Mouse (Mus musculus): Measurements from ENCODE around the gene Ppm1h. TPM values are rescaled to one million over a fixed set of nuclear protein-coding genes. Genes with fewer than 3 reads are reported as not detected.
A peak's percentile ranks its signal among the peaks of the same experiment; 100 is the strongest.
"Not testable (repeated sequence)": the region's sequence is repeated elsewhere in the genome, so short reads cannot be mapped to it uniquely, and the experiment has no call there.

Gene Ppm1h
- total RNA-seq, 2 experiments from 2014 or later, result 1.1 to 2.6 TPM

GRCm38 (mm10) chr10:122913393-122913792 lies 234.8 kb downstream of the Ppm1h start:
- intact Hi-C loops (cut with DNase I), result no loop called here
- DNase-seq, result no peak

DNA sequence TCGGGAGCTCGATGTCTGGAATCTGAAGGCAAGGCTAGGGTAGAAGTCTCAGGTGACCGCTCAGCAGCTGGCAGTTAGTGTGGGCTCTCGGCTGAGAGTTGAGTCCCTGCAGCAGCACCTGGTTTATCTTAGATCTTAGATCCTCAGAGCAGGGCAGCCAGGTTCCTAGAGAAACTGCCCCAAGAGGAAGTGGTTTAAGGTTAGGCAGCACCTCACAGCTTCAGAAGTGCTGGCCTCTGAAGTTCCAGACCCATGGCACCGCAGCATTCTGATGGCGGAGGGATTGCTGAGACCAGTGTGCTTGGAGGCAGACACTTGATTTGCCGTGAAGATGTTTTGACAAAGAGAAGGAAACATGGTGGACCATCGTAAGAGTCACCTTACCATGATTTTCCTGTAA lies 237.3 kb downstream of the Ppm1h start:
- no peak for DNase-seq
- intact Hi-C loops (cut with DNase I), result no loop called here

GRCm38 (mm10) chr10:122917648-122918324 lies 239.2 kb downstream of the Ppm1h start:
- DNase-seq, result no peak
- intact Hi-C loops (cut with DNase I), result no loop called here

GRCm38 (mm10) chr10:122918325-122918694 lies 239.7 kb downstream of the Ppm1h start:
- DNase-seq, result no peak
- intact Hi-C loops (cut with DNase I), result no loop called here

DNA sequence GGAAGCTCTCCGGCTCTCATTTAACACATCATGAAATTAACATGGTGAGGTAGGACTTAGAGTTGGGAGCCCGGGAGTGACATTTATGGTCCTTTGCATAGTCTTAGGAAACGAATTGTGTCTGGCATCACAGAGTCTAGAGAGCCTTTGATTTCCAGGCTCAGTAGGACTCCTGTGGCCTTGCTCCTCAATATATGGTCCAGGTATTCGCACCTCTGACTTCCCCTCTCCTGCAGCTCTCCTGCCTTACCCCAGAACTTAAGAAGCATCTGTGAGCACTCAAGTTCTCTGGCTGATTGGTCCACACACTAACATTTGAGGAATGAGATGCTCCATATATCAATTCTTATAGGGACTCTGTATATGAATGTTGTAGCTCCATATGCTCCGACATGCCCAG lies 240.2 kb downstream of the Ppm1h start:
- intact Hi-C loops (cut with DNase I), result no loop called here
- DNase-seq, result no peak

DNA sequence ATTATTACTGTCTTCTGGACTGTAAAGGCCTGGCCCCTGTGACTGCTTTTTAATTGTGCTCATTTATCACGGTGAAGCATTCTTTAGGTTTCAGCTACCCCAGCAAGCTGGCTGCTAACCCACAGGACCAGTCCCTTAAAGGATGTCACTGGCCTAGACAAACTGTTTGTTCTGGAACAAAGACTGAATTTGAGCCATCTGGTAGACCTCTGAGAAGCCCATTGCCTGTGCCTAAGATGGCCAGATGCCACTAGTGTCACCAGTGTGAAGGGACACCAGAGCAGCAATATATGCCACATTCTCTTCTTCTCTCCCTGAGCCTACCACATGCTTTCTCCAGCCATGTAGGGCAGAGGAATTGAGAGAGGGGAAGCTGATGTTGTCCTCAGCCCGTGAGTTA lies 240.9 kb downstream of the Ppm1h start:
- no peak for DNase-seq
- intact Hi-C loops (cut with DNase I), result no loop called here

DNA sequence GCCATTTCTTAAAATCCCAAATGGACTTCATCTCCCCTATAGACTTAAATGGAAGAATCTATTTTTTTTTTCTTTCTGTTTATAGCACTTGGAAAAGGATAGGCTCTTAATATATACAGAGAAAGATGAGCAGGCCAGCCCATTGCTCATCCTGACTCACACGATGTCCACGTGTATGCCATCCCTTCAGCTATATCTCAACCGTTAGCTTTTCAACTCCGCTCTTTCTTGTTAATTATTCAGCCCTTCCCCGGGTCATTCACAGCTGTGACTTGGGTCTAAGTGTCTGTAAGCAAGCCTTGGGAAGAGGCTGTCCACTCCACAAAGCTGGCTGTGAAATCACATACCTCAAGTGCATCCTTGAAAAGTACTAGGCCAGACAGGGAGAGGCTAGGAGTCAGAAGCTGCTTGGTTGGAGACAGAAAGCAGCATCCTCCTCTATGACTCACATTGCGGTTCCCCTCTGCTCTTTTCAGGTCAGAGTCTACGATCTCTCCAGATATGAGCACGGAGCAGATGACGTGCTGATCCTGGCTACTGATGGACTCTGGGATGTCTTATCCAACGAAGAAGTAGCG lies 241.7 kb downstream of the Ppm1h start:
- intact Hi-C loops (cut with DNase I), result no loop called here
- DNase-seq, result no peak

GRCm38 (mm10) chr10:122922226-122922625 lies 243.7 kb downstream of the Ppm1h start:
- intact Hi-C loops (cut with DNase I), result no loop called here
- no peak for DNase-seq

DNA sequence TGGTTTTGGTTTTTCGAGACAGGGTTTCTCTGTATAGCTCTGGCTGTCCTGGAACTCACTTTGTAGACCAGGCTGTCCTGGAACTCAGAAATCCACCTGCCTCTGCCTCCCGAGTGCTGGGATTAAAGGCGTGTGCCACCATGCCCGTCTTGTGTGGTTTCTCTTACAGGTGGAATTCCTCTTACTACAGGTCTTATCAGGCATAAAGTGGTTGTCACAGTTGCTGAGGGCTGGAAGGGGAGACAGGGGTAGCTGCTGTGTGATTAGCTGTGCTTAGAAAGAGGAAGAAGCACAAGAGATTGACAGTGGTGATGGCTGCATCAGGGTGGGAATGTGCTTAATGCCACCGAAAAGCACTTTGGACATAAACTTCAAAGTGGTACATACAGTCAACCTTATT lies 246.0 kb downstream of the Ppm1h start:
- intact Hi-C loops (cut with DNase I); DNase-seq: not testable (repeated sequence)

DNA sequence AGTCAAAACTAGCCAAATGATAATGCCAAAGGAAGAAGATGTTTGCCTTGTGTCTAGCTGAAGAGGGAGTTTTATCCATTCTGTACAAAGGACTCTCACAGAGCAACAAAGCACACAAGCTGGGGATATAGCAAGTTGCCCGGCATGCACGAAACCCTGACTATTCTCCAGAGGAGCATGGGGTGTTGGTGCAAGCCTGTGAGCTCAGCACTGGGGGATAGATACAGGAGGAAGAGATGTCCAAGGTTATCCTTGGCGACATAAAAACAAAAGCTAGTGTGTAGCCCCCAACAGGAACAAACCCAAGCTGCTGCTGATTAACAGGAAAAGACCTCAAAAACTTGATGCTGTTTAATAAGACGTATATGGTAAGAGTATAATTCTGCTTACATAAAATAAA lies 247.7 kb downstream of the Ppm1h start:
- DNase-seq, result no peak
- intact Hi-C loops (cut with DNase I), result no loop called here

DNA sequence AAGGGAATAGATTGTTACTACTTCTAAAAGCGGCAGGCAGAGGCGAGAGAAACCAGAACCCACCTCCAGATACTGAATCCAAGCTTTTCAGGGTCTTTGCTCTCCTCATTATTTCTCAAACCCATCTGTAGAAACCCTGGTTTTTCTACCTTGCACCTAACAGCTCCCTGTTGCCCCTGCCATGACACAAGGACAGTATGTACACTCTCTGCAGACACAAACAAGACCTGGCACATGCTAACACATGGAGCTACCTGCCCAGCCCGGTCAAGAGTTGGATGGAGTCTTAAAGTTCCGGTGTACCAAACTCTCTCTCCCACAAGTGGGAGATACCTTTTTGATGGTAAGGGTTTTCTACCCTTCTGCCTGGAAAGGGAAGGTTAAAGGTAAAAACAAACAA lies 252.0 kb downstream of the Ppm1h start:
- DNase-seq, result no peak
- intact Hi-C loops (cut with DNase I), result loop anchor here (5.0 kb wide), 2 partner anchors 47 to 123 kb away; no protein-coding TSS in a partner anchor

DNA sequence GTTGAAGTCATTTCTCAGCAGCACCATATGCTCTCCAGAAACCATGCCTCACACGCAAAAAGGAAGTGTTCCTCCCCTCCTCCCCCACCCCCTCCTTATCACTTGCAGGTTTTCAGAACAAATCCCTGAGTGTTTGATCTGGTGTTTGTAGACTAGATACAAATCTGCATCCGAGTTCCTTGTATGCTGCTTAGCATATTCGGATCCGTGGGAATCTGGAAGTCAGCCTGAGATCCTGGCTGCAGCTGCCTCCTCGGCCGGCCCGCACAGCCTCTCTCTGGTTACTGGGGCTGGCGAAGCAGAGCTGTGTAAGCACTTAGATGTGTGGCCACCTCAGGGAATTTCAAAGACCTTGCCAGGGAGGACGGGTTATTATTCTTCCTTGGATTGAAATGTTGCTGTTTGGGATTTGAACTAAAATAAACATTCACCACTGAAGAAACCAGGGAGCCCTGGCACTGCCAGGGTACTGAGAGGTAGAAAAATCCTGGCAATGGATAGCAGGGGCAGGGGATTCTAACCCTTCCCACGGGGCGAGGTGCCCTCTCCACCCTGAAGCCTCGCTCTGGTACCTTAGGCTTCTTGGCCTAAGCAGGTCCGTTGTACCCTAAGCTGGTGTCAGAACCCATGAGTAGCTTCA lies 252.8 kb downstream of the Ppm1h start:
- DNase-seq, result peak in 1 of 2 experiments; percentile 44
- intact Hi-C loops (cut with DNase I), result loop anchor here (5.0 kb wide), 2 partner anchors 46 to 124 kb away; no protein-coding TSS in a partner anchor

- no peak for DNase-seq
- intact Hi-C loops (cut with DNase I), result loop anchor here (5.0 kb wide), 2 partner anchors 45 to 125 kb away; no protein-coding TSS in a partner anchor
These were observed 253.4 kb downstream of the Ppm1h start for GRCm38 (mm10) chr10:122931851-122932550.

DNA sequence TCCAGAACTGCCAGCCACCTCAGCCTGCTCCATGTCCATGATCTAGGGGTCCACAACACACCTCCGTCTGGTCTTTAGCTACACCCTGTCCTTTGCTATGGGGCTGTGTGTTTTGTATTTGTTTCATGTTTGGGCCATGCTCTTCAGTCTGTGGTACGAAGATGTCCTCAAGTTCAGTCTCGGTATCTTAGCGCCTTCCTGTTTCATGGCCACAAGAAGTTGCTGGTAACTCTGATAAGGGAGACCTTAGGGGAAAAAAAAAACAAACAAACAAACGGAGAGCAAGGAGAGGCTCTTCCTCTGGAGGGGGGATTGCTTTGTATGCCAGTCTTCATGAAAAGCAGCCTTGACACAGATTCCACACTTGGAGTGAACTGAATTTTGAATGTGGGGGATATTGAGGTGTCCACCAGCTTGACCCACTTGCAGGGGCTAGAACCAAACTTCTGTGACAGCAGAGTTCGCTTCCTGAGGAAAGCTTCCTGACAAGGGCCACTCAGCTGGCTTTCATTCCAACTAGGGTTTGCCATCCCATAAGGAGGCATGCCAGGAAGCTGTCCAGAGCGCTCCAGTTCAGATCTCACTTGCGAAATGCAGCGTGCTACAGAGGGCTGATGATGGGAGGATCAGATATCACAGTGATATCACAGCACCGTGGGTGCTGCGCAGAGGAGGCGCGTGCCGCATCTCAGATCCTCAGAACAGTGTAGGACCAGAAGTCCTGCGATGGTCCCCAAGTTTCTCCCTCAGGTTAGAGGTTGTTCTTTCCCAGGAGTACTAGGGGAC lies 254.7 kb downstream of the Ppm1h start:
- intact Hi-C loops (cut with DNase I), result loop anchor here (5.0 kb wide), 2 partner anchors 44 to 126 kb away; no protein-coding TSS in a partner anchor
- DNase-seq, result no peak

- DNase-seq; intact Hi-C loops (cut with DNase I): not testable (repeated sequence)
These were observed 256.8 kb downstream of the Ppm1h start for GRCm38 (mm10) chr10:122935406-122935805.

- intact Hi-C loops (cut with DNase I); DNase-seq: not testable (repeated sequence)
These were observed 258.8 kb downstream of the Ppm1h start for GRCm38 (mm10) chr10:122937380-122937779.

DNA sequence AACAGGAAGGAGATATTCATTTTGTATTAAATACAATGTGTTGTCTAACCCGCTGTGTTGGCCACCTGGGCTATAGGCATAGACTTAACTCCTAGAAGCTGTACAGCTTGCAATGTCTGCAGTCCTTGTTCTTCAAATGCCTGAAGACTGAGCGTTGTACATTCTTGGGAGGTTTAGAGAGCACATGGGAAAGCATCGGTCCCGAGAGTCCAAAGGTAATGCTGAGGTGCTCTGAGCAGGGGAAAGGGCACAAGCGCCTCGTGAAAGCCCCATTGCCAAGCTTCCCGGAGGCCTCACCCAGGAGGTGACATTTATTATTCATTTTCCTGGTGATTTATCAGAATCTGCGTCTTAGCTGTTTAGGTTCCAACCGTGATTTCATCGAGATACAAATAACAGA lies 261.0 kb downstream of the Ppm1h start:
- DNase-seq, result no peak
- intact Hi-C loops (cut with DNase I), result no loop called here

DNA sequence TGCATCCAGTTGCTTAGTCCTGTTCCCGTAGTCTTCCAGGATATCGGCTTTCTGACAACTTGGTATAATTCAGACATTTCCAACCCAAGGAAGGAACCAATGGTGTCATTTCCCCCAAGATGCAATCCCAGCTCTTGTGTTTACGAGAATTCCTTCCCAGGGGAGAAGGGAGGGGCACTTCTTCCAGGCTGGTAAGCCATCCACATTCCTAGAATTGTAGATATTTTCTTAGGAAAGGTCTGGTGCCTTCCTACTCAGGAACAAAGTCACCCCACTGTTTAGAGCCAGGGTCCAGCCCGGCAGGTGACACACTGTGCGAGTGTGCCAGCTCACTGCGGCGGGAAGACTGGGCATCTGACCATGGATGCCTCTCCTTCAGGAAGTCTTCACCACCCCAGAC lies 264.2 kb downstream of the Ppm1h start:
- DNase-seq, result no peak
- intact Hi-C loops (cut with DNase I), result no loop called here

GRCm38 (mm10) chr10:122943824-122944223 lies 265.3 kb downstream of the Ppm1h start:
- intact Hi-C loops (cut with DNase I), result no loop called here
- no peak for DNase-seq

GRCm38 (mm10) chr10:122944888-122945287 lies 266.3 kb downstream of the Ppm1h start:
- intact Hi-C loops (cut with DNase I), result no loop called here
- DNase-seq, result no peak
